In the genomic region with DNA sequence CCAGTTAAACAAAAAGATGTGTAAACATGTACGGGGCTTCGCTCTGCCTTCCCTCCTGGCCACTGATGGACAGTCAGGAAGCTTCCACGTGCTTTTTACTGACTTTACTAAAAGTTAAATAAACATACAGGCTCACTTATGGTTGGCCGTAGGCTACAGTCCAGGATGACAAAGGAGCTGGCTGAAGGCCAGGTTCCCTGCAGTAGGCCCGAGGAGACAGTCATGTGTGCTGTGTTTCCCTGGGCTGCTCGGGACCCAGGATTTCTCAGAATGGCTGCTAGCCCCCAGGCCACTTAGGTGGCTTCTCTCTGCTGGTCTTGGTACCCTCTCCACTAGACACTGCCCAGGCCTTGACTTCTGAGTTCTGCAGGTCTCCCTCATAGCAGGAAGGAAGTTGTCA, we compare ENCODE assay signal across 9 mouse cellular contexts. TPM values are rescaled to one million over a fixed set of nuclear protein-coding genes. Genes with fewer than 3 reads are reported as not detected.
DNase-seq lines count a peak whose midpoint lies in the region; ATAC-seq and TF ChIP-seq lines count a peak whose summit lies in the region.
"Had no signal": no experiment of that assay in that cellular context is flagged by ENCODE, and none has a peak within 500 bp of the region (broad histone marks: within the 10 kb centered on the region; RNA-seq: fewer than 3 reads in every experiment).

No protein-coding gene starts in this region.

- 30% methylated on average over 6 of the region's 6 CpGs for whole genome bisulfite sequencing in intestine, embryonic 14.5 days
- 30% methylated on average over 6 of the region's 6 CpGs for WGBS in intestine, postnatal 0 days
- WGBS in heart, embryonic 15.5 days: 32% methylated on average over 6 of the region's 6 CpGs
- WGBS in liver, postnatal 0 days (ENCODE audit: insufficient replicate concordance): 37% methylated on average over 6 of the region's 6 CpGs

- TF ChIP-seq CTCF in intestine, postnatal 0 days (IDR thresholded peaks at IDR 0.05; ENCODE audit: low read depth): no peak
- TF ChIP-seq CTCF in liver, postnatal 0 days (IDR thresholded peaks at IDR 0.05; ENCODE audit: low read depth): no peak

- H3K9me3 ChIP-seq in intestine, embryonic 14.5 days (ENCODE audit: control insufficient read depth, low read length): no peaks in the 10 kb centered on the region
- no peaks in the 10 kb centered on the region for H3K9me3 ChIP-seq in intestine, postnatal 0 days (ENCODE audit: control insufficient read depth)
- no peaks in the 10 kb centered on the region for H3K9me3 ChIP-seq in heart, embryonic 15.5 days (replicated peaks)
- H3K9me3 ChIP-seq in liver, postnatal 0 days (ENCODE audit: low read length): no peaks in the 10 kb centered on the region
- H3K9me3 ChIP-seq: limb, embryonic 13.5 days had no signal

- H3K27ac ChIP-seq in intestine, embryonic 14.5 days (ENCODE audit: low read depth): no peak overlapping the region
- no peak overlapping the region for H3K27ac ChIP-seq in intestine, postnatal 0 days (ENCODE audit: low read depth, low read length)
- no peak overlapping the region for H3K27ac ChIP-seq in heart, embryonic 15.5 days
- H3K27ac ChIP-seq in liver, postnatal 0 days (ENCODE audit: low read depth): no peak overlapping the region; the same call in 1 of the 2 replicates
- H3K27ac ChIP-seq: limb, embryonic 13.5 days had no signal

- 0 out of 2 replicates have a peak, but pooled peaks have one; percentile 34 for ATAC-seq in intestine, embryonic 14.5 days (replicated peaks; ENCODE audit: low FRiP score, low TSS enrichment, low read depth)
- ATAC-seq in intestine, postnatal 0 days: no peak
- ATAC-seq in heart, embryonic 15.5 days (replicated peaks; ENCODE audit: insufficient number of reproducible peaks, insufficient read depth, low FRiP score, low read depth): peak; percentile 28; the same call in 1 of the 2 replicates
- ATAC-seq in liver, postnatal 0 days: peak; percentile 76

- no peak overlapping the region for H3K9ac ChIP-seq in intestine, embryonic 14.5 days (ENCODE audit: low read length)
- no peak overlapping the region for H3K9ac ChIP-seq in intestine, postnatal 0 days (ENCODE audit: low read depth, low read length)
- H3K9ac ChIP-seq in heart, embryonic 15.5 days: no peak overlapping the region
- H3K9ac ChIP-seq in liver, postnatal 0 days (replicated peaks): no peak overlapping the region
- H3K9ac ChIP-seq: limb, embryonic 13.5 days had no signal

- peaks cover 10% of the 10 kb centered on the region for H3K4me1 ChIP-seq in intestine, embryonic 14.5 days (replicated peaks; ENCODE audit: control insufficient read depth, insufficient read depth, low read length)
- H3K4me1 ChIP-seq in intestine, postnatal 0 days (replicated peaks; ENCODE audit: control insufficient read depth, insufficient read depth, low read length): no peaks in the 10 kb centered on the region
- H3K4me1 ChIP-seq in heart, embryonic 15.5 days (replicated peaks): peaks cover 11% of the 10 kb centered on the region
- H3K4me1 ChIP-seq in liver, postnatal 0 days (ENCODE audit: insufficient read depth): no peaks in the 10 kb centered on the region

- no peak overlapping the region for H3K4me3 ChIP-seq in intestine, embryonic 14.5 days (ENCODE audit: low read depth, low read length)
- no peak overlapping the region for H3K4me3 ChIP-seq in intestine, postnatal 0 days (ENCODE audit: low read depth, low read length)
- no peak overlapping the region for H3K4me3 ChIP-seq in heart, embryonic 15.5 days
- H3K4me3 ChIP-seq in liver, postnatal 0 days (ENCODE audit: low read depth, low read length): no peak overlapping the region
- H3K4me3 ChIP-seq: limb, embryonic 13.5 days had no signal

- TF ChIP-seq EP300 in liver, postnatal 0 days (IDR thresholded peaks at IDR 0.05; ENCODE audit: low read depth): no peak

- no peak for DNase-seq in intestine, embryonic 14.5 days (ENCODE audit: low spot score)
- peak; percentile 66 for DNase-seq in adrenal gland, postnatal 25 days
- DNase-seq in liver, postnatal 0 days: peak; percentile 71
- no peak for DNase-seq in spleen, postnatal 36 days (ENCODE audit: low spot score in 2 of 2)
- no peak for DNase-seq in testis, postnatal 14 days (ENCODE audit: low spot score)
- no peak for DNase-seq in B cell, adult 2 months

- no peak overlapping the region for H3K4me2 ChIP-seq in intestine, embryonic 14.5 days (ENCODE audit: low read length)
- no peak overlapping the region for H3K4me2 ChIP-seq in intestine, postnatal 0 days (replicated peaks; ENCODE audit: low read depth)
- no peak overlapping the region for H3K4me2 ChIP-seq in heart, embryonic 15.5 days
- H3K4me2 ChIP-seq in liver, postnatal 0 days (ENCODE audit: low read depth, low read length): no peak overlapping the region
- H3K4me2 ChIP-seq: limb, embryonic 13.5 days had no signal

- H3K27me3 ChIP-seq in intestine, embryonic 14.5 days (replicated peaks; ENCODE audit: control insufficient read depth, insufficient read depth, low read length): no peaks in the 10 kb centered on the region
- H3K27me3 ChIP-seq in intestine, postnatal 0 days (replicated peaks; ENCODE audit: control insufficient read depth, insufficient read depth, low read length): no peaks in the 10 kb centered on the region
- no peaks in the 10 kb centered on the region for H3K27me3 ChIP-seq in heart, embryonic 15.5 days
- H3K27me3 ChIP-seq in liver, postnatal 0 days (ENCODE audit: insufficient read depth, low read length): no peaks in the 10 kb centered on the region
- H3K27me3 ChIP-seq: limb, embryonic 13.5 days had no signal

- peaks cover 49% of the 10 kb centered on the region for H3K36me3 ChIP-seq in intestine, embryonic 14.5 days (ENCODE audit: control insufficient read depth, insufficient read depth, low read length)
- H3K36me3 ChIP-seq in intestine, postnatal 0 days (ENCODE audit: control insufficient read depth, insufficient read depth): peaks cover 58% of the 10 kb centered on the region
- peaks cover 30% of the 10 kb centered on the region for H3K36me3 ChIP-seq in heart, embryonic 15.5 days
- peaks cover 25% of the 10 kb centered on the region for H3K36me3 ChIP-seq in liver, postnatal 0 days (replicated peaks; ENCODE audit: insufficient read depth, low read length)

RNA-seq across cellular contexts. Expression of gene 2210016L21Rik, which starts 6.9 kb away (rescaled TPM):
- polyA plus RNA-seq in intestine, embryonic 14.5 days (2014; fragmentation: Nextera tagmentation; extraction: Ambion mirVana): 45.2 and 57.7 TPM in 2 replicates
- polyA plus RNA-seq in intestine, postnatal 0 days (2015; fragmentation: Nextera tagmentation; extraction: Ambion mirVana): 55.6 and 56.5 TPM in 2 replicates
- 34.0 and 46.2 TPM in 2 replicates for total RNA-seq in adrenal gland, postnatal 25 days (2021)
- 36.0 and 40.0 TPM in 2 replicates for polyA plus RNA-seq in heart, embryonic 15.5 days (2015; fragmentation: Nextera tagmentation; extraction: Ambion mirVana)
- 10.4 and 15.3 TPM in 2 replicates for polyA plus RNA-seq in liver, postnatal 0 days (2015; fragmentation: Nextera tagmentation; extraction: Ambion mirVana)

RNA-seq across cellular contexts. Expression of gene Hnf1a, which starts 22.0 kb away (rescaled TPM):
- polyA plus RNA-seq in intestine, embryonic 14.5 days (2014; fragmentation: Nextera tagmentation; extraction: Ambion mirVana): 8.4 and 10.0 TPM in 2 replicates
- polyA plus RNA-seq in intestine, postnatal 0 days (2015; fragmentation: Nextera tagmentation; extraction: Ambion mirVana): 15.9 and 16.1 TPM in 2 replicates
- 0.29 TPM in 1 of 2 replicates, not detected in the other for total RNA-seq in adrenal gland, postnatal 25 days (2021)
- polyA plus RNA-seq in heart, embryonic 15.5 days (2015; fragmentation: Nextera tagmentation; extraction: Ambion mirVana): 0.15 and 0.39 TPM in 2 replicates
- 5.6 and 7.0 TPM in 2 replicates for polyA plus RNA-seq in liver, postnatal 0 days (2015; fragmentation: Nextera tagmentation; extraction: Ambion mirVana)
- polyA plus RNA-seq: limb, embryonic 13.5 days had no signal

RNA-seq across cellular contexts. Expression of gene Oasl1, which starts 25.9 kb away (rescaled TPM):
- polyA plus RNA-seq in intestine, embryonic 14.5 days (2014; fragmentation: Nextera tagmentation; extraction: Ambion mirVana): 1.7 and 2.3 TPM in 2 replicates
- polyA plus RNA-seq in intestine, postnatal 0 days (2015; fragmentation: Nextera tagmentation; extraction: Ambion mirVana): 20.1 and 25.5 TPM in 2 replicates
- total RNA-seq in adrenal gland, postnatal 25 days (2021): 1.3 and 1.8 TPM in 2 replicates
- polyA plus RNA-seq in heart, embryonic 15.5 days (2015; fragmentation: Nextera tagmentation; extraction: Ambion mirVana): 0.63 and 0.91 TPM in 2 replicates
- polyA plus RNA-seq in liver, postnatal 0 days (2015; fragmentation: Nextera tagmentation; extraction: Ambion mirVana): 2.2 TPM in 2 replicates

RNA-seq across cellular contexts. Expression of gene Oasl2, which starts 52.2 kb away (rescaled TPM):
- polyA plus RNA-seq in intestine, embryonic 14.5 days (2014; fragmentation: Nextera tagmentation; extraction: Ambion mirVana): 5.1 and 8.3 TPM in 2 replicates
- 78.7 and 88.6 TPM in 2 replicates for polyA plus RNA-seq in intestine, postnatal 0 days (2015; fragmentation: Nextera tagmentation; extraction: Ambion mirVana)
- total RNA-seq in adrenal gland, postnatal 25 days (2021): 10.7 and 18.9 TPM in 2 replicates
- 7.3 and 19.6 TPM in 2 replicates for polyA plus RNA-seq in heart, embryonic 15.5 days (2015; fragmentation: Nextera tagmentation; extraction: Ambion mirVana)
- polyA plus RNA-seq in liver, postnatal 0 days (2015; fragmentation: Nextera tagmentation; extraction: Ambion mirVana): 7.8 and 10.1 TPM in 2 replicates

Comparison
In these comparisons a context has a peak if more than half of its experiments do, and no peak if none do; other contexts are left out.
1. DNase-seq: peak in adrenal gland, postnatal 25 days (single experiment) and liver, postnatal 0 days (single experiment); none in intestine, embryonic 14.5 days (single experiment), spleen, postnatal 36 days (0 of 2), testis, postnatal 14 days (single experiment) and B cell, adult 2 months (0 of 2).